Mouse (Mus musculus): ENCODE data around the gene Chchd3. TPM values are rescaled to one million over a fixed set of nuclear protein-coding genes. Genes with fewer than 3 reads are reported as not detected.

The Chchd3 gene
- total RNA-seq, 2 experiments from 2014 or later: 444 to 466 TPM

DNA sequence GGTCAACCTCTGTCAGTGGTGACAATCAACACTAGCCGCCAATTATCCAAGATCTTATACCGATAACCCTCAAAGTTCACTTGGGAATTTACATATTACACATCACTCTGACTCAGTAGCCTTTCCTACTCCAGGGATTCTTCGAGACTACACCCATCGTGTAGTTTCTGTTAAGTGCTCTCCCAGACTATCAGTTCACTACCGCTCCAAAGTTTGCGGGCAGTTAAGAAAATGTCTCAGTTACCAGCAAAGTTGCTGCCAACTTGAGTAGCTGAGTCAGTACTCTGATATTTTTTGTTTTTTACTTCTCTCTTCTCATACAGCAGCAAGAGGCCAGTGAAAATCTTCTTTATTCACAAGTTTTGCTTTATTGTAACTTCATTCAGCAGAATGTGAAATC is 31.8 kb downstream of the Chchd3 start:
- intact Hi-C loops (cut with DNase I): no loop called here
- DNase-seq: no peak

DNA sequence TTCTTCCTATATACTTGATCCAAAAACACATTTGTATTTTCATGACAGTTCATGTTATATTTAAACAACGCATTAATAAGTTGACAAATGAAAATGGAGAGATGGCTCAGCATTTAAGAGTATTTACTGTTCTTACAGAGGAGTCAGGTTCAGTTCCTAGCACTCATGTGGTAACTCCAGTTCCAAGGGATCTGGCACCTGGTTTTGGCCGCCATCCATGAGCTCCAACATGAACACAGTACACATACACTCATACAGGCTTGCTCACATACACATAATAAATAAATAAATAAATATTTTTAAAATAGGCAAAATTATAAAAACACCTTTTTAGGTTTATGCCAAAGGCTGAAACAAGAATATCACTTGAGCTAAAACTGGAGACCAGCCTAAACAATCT is 35.0 kb downstream of the Chchd3 start:
- intact Hi-C loops (cut with DNase I): no loop called here
- DNase-seq: no peak

DNA sequence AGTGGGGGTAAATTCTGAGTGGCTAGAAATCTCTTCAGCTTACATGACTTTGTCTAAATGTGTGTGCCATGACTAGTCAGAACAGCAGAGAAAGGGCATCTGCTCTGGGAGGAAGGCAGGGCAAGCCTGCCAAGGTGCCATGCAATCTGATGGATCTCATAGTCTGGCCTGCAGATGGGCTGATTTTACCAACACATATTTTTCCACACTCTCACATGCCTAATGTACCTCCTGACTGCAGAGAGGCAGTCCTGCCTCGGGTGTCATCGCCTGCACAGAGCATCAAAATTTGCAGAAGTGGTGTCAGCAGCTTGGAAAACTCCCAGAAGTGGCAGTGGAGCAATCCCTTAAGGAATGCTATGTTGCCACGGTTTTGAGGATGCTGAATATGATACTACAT is 55.5 kb downstream of the Chchd3 start:
- DNase-seq: no peak
- intact Hi-C loops (cut with DNase I): no loop called here

DNA sequence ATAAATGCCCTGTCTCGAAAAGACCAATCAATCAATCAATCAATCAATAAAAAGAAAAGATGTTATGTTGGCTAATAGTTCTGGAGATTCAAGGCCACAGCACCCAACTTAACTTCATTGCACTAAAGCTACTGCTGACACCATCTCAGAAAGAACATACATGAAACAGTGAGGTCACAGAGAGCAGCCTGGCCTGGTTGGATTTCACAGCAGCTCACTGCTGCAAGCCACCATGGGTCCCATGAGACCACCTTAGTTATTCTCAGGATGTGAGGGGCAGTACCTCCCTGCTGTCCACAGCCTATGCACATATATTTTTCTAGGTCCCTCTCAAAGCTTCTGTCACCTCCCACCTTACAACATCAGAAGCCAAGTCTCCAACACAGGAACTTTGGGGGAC is 57.1 kb downstream of the Chchd3 start:
- intact Hi-C loops (cut with DNase I): no loop called here
- DNase-seq: no peak

DNA sequence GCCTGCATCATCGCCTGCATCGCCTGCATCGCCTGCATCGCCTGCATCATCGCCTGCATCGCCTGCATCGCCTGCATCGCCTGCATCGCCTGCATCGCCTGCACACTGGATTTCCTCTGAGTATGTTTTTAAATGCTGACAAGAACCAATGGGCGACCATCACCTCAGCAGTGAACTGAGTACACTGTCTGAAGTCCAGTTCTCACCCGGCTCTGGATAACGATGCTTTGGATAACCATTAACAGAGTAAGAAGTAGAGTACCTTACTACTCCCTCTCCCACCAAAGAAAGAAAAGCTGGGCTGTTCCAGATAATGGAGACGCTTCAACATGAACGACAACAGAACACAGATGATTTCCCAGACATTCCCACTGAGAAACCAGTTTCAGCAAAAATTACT is 58.8 kb downstream of the Chchd3 start:
- intact Hi-C loops (cut with DNase I): loop anchor here (2.0 kb wide), 1 partner anchor 16 kb away; no protein-coding TSS in a partner anchor
- DNase-seq: no peak

DNA sequence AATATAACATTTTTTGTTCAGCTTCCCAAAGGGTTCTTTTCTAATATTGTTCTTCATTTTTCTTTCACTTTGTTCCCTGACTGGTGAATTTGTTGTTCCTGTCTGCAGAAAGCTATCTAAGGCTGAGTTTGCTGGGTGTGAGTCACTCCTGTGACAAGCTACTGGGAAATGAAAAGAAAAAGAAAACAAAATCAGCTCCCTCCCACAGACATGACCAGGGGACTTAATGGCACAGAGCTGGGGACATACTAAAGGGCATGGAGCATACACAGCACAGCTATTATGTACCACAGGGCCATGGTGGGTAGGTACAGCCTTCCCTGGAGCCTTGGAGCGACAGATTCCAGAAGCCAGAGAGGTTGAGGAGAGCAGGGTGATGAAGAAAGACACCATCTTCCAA is 63.5 kb downstream of the Chchd3 start:
- intact Hi-C loops (cut with DNase I): no loop called here

DNA sequence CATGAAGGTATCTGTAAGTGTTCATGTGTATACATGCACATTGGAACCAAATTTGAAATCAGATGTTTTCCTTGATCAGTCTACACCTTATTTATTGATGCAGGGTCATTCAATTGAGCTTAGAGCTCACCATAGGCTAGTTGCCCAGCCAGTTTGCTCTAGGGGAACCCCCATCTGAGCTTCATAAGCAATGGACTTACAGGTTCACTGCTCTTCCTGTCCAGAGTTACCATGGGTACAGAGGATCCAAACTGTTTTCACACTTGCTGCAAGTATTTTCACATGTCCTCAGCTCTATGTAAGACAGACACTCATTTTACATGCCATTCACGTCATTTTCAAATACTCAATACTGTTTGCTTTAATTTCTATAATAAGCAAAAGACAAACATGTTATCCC is 66.2 kb downstream of the Chchd3 start:
- intact Hi-C loops (cut with DNase I): no loop called here
- DNase-seq: no peak

More for the DNA sequence above, 63.5 kb downstream of the Chchd3 start:
- DNase-seq: no peak

DNA sequence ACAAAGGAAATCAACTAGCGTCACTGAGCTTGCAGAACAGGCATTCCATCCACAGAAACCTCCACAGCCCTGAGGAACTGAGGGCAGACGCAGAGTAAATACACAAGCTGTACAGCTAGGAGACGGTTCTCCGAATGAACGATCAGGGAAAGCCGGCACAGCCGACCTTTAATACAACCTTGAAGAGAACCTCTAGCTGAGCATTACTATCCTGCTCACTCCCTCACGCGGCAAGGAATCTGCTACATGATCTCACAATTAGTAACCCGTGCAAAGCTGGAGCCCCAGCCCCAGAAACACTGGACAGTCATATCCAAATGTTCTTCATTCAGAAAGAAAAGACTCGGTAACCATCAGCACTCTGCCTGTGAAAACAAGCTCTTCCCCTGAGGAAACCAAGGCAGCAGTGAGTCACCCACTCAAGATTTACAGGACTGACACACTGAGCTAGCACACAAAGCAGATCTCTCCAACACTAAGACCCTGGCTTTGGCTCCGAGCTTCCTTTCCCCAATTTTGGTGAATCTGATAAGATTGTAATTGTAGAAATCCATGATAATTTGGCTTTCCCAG is 69.9 kb downstream of the Chchd3 start:
- no peak for DNase-seq
- intact Hi-C loops (cut with DNase I): no loop called here

DNA sequence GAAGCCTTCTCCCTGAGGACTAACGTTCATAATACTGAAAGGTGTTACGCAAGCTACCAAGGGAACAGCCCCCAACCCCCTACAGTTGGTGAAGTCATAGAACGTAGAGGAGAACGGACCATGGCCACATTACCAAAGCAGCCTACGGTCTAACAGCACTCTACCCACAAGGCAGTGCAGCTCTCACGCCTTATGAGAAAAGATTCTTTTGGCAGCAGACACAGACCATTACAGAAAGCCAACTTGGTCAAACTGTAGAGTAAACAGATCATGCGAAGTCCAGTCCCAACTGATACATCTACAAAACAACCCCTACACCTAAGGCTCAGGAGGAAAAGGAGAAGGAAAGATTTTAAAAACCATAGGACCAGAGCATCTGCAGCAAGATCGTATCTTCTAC is 71.5 kb downstream of the Chchd3 start:
- no peak for DNase-seq
- intact Hi-C loops (cut with DNase I): loop anchor here (5.0 kb wide), 1 partner anchor 54 kb away; no protein-coding TSS in a partner anchor

DNA sequence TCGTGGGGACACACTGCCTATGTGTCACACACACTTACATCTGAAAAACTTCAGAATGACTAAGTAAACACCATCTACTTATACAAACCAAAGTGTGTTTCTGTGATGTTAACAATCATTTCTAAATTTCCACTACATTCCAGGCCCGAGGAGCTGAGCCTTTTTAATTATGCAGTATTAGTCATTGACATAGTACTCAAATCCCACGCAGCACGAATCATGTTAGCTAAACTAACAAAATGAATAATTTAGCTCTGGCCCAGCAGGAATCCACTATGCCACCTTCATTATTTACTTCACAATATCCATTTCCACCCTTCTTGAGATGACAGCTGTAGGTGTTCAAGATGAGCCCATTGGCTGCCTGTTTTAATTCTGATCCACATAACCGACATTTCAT is 76.2 kb downstream of the Chchd3 start:
- DNase-seq: no peak
- intact Hi-C loops (cut with DNase I): loop anchor here (5.0 kb wide), 1 partner anchor 73 kb away; no protein-coding TSS in a partner anchor

DNA sequence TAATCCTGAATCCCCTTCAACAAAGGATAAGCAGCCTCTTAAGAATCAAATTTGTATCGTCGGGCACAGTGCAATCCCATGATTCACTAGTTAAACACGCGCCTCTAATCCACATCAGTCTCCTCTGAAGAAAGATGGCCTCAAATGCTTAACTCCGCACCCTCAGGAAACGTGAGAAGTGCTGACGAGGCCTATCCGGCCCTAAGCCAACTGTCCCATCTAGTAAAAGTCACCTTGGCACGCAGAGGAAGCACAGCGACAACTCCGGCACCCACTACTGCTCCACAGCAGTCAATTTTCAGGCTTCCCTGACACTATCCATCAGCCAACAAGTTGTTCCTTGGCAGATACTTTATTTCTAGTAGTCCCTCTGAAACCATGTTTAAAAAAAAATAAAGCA is 78.8 kb downstream of the Chchd3 start:
- intact Hi-C loops (cut with DNase I): loop anchor here (5.0 kb wide), 1 partner anchor 76 kb away; no protein-coding TSS in a partner anchor
- peak in 1 of 2 experiments; percentile 19 for DNase-seq

DNA sequence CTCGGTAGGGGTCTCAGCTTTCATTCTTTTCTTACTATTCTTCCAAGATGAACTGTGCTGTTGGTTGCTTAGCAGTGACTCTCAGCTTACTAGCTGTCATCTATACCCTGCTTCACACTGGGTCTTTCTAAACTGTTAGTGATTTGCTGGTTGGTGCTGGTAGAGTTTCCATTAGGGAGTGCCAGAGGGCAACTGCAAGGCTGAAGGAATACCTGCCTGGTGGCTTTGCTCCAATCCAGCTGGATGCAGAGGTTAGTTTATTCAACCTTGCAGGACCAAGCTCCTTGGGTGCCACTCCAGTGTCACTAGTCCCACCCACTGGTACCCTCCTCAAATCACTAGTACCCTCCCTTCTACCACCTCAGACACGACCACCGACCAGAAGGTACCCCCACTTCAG is 81.2 kb downstream of the Chchd3 start:
- intact Hi-C loops (cut with DNase I): no loop called here
- peak in 1 of 2 experiments; percentile 15 for DNase-seq

DNA sequence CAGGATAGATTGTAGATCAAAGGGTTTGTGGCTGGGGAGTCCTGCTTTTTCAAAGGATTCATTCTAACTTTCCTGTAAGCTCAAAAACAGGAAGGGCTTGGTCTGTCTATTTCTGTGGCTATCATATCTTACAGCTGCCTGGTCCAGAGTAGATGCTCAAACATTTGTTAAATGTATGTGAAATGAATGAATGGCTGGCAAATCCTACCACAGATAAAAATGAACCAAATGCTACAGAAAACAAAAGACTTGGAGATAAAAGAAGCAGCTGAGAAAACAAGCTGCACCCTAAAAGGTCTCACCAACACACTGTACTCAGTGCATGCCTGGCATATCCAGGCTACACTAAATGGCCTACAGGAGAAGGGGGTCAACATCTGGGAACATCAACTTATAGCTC is 88.1 kb downstream of the Chchd3 start:
- no peak for DNase-seq
- intact Hi-C loops (cut with DNase I): no loop called here

DNA sequence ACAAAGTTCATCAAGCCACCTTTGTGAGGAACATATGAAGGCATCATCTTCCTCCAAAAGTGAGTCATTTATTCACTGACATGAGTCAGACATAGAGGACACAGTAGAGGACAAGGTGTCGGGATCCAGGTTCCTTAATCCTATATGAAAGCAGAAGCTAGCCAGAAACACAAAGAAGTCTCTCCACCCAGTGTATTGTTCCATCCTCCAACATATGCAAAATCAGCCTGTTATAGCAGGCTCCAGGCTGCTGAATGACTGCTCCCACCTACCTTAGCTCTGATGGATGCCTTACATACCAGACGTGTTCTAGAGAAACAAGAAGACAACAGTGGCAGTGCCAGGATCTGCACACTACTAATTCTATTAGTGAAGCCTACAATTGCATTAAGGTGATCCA is 91.1 kb downstream of the Chchd3 start:
- intact Hi-C loops (cut with DNase I): no loop called here
- no peak for DNase-seq

DNA sequence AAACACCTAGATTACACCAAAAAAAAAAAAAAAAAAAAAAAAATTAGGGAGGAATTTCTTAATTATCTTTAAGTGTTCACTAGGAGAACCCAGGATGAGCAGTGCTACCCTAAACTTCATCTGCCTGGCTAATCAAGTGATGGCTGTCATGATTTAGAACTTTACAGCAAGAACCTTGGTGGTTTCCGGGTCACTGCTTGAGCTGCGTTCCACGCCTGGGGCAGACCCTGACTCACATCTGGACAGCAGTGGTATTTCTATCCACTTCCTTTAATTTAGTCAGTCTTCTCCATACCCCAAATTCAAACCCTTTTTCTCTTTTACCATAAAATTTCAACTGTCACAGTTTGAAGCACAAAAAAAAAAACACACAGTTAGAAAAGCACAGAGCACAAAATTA is 98.0 kb downstream of the Chchd3 start:
- intact Hi-C loops (cut with DNase I): no loop called here
- DNase-seq: no peak

DNA sequence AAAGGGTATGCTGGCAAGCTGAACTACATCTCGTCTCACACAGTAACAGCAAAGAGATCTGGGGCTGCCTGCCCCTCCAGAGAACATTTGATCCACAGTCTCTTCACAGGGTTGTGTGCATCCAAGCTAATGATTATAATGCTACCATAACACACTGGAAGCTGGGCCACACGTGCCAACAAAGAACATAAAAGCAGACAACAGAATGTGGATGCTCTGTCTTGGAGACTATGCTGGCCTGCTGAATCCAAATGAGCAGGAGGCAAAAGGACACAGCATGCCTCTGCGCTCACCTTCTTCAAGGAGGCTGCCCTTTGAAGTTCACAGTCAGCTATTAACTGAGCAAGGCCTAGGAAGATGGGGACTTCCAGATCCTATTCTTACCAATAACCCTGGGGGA is 98.6 kb downstream of the Chchd3 start:
- no peak for DNase-seq
- intact Hi-C loops (cut with DNase I): no loop called here

DNA sequence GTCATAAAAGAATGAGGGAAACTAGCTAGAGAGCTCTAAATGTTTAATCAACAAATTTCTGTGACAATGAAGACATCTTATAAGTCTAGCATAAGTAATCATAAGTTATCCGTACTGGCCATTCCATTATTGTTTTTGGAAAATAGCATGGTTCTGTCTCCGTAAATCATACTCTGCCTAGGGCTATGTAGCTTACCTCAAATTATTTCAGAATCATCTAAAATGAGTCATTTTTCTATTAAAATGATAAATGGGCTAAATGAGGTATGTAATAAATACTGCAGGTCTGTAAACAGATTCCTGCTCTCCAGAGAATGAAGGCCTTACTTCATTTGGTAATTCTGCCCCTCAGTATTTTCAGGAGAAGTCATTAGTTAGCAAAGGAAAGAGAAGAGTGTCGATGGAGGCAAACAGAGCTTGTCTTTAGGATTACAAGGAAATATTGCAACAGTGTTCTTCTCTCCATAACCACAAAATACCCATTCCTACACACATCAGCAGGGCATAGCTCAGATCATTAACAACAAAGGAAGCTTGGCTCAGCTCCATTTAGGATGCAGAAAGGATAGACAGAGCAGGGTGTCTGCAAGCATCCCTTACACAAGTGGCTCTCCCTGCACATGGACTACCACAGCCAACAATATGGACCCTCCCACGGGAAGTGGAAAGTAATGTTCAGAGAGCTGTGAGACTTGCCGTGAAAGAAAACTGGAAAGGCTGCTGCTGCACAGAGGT is 100.1 kb downstream of the Chchd3 start:
- DNase-seq: no peak
- intact Hi-C loops (cut with DNase I): no loop called here

DNA sequence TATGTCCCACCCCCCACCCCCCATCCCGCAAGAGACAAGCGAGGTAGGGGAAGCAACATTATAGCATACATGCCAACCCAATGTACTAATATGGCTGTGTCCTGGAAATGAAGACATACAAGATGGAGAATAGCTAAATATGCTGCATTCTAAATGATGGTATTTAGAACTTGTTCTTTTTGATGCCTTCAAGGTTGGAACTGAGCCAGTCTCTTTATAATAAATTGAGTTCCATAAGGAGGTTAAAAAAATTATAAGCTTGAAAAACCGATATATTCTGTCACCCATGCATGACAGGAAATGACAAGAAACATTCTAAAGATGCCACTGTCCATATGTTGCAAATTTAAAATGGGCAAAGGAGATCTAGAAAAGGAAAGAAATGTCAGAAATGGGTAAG is 104.6 kb downstream of the Chchd3 start:
- no peak for DNase-seq
- intact Hi-C loops (cut with DNase I): no loop called here

DNA sequence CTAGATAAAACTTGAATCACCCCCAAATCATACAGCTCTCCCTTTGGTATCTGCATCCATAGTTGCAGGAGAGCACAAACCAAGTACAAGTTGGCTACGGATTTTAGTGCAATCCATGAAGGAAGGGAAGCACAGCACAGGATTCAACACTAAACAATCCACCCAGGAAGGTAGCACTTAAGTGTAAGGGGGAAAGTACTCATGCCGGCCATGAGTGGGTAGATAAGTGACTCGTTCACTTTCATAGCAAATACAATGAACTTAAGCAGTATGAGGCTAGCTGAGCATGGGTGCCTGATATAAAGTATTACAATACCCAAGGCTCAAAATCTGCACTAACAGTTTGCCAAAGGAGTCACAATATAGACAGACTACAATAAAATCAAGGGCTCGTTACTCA is 109.1 kb downstream of the Chchd3 start:
- intact Hi-C loops (cut with DNase I): no loop called here

DNA sequence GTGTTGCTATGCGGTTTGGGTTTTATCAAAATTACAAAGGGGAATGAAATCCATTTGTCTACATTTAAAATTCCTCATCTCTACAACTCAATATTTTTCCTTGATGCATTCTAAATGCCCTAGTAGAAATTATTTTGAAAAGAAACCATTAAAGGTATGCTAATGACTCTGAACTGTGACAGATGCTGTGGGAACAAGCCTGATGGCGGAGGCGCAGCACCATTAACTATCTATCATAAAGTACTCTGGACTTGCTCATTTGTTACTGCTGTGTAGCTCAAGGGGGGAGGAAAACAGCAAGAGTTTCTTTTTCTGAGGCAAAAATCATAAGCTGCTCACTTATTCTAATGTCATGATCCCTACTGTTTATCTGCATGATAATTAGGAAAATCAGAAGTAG is 110.4 kb downstream of the Chchd3 start:
- intact Hi-C loops (cut with DNase I): no loop called here
- DNase-seq: no peak

More for the DNA sequence above, 109.1 kb downstream of the Chchd3 start:
- DNase-seq: no peak

DNA sequence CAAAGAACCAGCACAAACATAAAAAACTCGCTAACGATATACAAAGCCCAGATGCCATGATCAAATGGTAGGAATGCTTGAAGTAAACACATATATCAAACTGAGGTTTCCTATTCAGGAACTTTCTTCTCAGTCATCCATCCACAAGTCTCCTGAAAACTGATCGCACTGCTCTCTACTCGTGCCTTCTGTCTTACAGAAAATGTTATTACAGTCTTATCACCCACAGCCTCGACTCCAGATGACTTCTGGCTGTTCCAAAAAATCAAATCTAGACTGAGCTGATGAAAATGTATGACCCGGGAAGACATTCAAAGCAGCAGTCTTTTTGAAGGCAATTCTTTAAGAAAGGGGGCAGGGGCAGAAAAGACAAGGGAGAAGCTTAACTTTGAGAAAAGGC is 112.8 kb downstream of the Chchd3 start:
- no peak for DNase-seq
- intact Hi-C loops (cut with DNase I): no loop called here

DNA sequence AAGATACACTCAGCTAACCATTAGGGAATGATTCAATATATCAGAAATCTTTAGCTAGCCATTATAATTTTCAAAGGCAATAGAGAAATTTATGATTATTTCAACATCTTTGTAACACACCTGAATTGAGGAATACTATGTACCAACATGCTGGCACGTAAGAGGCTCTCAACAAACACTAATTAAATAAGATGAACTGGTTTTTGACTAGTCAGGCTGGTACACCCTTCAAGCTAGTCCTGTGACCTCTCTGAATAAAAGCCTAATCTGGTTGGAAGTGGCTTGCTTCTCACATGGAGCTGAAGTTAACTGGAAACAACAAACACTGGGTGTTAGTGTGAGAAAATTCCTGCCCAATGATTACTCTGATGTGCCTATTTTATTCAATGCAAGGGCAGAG is 115.1 kb downstream of the Chchd3 start:
- DNase-seq: no peak
- intact Hi-C loops (cut with DNase I): no loop called here
